Mouse (Mus musculus): Measurements from ENCODE around the gene Trim6.
"Not testable (repeated sequence)": the region's sequence is repeated elsewhere in the genome, so short reads cannot be mapped to it uniquely, and the experiment has no call there.

Gene Trim6

DNA sequence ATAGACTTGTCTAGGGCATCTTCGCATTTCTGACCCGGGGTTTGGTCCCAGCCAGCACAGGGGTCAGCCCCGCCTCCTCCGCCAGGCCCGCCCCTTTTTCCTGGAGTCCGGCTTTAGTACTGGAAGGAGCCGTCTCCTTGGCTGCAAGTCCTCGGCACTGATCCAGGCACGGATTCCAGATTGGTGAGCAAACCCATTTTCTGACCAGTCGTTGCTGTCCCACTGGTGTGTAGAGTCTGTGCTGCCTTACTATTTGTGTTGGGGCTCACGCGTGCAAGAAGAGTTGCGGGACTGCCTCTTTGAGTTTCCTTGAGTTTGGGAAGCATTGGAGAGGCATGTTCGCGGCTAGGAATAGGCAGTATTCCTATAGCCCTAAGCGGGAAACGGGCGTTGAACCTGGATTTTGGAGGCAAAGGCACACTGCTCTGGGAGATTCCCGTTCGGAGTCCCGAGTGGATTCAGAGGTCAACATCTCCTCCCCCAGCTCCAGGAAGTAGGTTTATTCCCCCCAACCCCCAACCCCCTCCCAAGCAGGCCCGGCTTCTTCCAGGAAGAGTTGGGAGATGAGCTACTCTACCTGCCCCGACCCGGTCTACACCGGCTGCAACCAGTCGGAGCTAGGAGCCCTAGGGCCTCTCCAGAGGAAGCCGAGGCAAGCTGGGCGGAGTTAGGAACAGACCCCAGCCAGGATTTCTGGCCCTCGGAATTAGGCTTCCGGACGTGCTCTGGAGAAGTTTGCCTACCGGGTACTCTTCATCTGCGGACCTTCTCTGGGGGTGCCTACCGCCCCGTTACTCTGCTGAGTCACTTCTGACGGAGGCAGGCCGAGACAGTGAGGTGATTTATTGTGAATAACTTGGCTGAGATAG is at the start of gene Trim6:
Gene Trim6 (plus strand): TSS at position 93 of the 869 bp plus-strand sequence.
- no peak for DNase-seq (ENCODE audit: low spot score in 2 of 2)

DNA sequence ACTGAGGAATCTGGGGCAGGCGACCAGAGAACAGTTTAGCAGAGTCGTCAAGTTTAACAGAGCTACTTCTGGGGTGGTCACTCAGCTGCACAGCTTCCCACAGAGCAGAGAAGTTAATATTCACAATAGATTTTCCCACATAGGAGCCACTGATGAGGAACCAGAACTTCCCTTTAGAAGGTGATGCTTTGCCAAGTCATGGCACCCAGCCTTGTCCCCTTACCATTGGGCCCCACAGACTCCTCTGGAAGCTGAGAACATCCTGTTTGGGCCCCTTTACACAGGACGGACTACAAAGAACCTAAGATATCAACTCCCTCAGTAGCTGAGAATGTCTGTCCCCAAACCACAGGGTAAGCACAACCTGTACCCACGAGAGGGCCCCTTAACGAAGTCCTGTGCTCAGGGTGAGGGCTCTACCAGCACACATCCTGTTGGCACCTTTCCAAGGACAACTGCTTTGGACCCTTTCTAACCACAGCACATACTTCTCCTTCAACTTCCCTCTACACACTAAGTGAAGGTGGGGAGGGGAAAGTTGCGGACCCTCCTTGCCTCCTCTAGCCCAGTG is 48.9 kb upstream of the Trim6 start:
- no peak for DNase-seq (ENCODE audit: low spot score in 2 of 2)

DNA sequence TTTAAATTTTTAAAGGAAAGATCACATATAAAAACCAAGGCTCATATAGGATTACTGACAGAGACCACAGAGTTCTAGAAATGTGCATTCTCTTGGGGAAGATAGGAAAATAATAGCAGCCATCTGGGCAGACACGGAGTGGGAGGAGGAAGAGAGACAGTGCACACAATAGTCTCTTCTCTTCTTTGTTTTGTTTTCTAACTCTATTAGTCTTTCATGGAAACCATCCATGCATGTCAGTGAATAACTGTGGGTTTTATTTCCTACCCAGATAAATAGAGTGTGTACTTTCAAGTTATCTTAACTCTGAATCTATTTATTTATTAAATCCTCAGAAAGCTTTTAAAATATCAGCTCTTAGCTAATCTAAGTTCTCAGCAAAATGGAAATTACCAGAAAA is 43.5 kb upstream of the Trim6 start:
- no peak for DNase-seq (ENCODE audit: low spot score in 2 of 2)

DNA sequence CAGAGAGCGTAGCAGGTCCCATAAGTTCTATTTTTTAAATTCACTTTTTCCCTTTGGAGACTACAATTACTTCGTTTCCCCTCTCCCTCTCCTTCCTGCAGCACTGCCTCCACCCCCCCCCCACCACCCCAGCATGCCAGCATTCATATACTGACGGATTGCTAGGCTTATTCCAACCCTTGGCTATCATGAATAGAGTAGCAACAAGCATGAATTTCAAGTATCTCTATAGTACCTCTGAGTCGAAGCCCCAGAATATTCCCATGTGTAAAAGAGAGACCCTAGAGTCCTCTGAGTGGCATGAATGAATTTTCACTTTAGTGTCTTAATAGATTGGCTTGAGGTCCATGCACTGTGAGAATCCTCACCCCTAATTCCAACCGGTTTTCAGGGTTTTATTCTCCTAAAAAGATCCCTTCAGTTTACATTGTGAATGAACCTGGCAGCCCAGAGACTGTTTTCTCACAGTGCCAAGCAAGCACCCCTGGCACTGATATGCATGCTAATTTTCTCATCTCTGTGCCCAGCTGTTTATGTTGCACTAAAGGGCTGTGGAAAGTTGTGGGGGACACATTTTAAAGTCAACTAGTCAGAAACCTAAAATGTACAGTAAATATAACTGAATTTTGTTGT is 40.1 kb upstream of the Trim6 start:
- DNase-seq (ENCODE audit: low spot score in 2 of 2), result no peak

DNA sequence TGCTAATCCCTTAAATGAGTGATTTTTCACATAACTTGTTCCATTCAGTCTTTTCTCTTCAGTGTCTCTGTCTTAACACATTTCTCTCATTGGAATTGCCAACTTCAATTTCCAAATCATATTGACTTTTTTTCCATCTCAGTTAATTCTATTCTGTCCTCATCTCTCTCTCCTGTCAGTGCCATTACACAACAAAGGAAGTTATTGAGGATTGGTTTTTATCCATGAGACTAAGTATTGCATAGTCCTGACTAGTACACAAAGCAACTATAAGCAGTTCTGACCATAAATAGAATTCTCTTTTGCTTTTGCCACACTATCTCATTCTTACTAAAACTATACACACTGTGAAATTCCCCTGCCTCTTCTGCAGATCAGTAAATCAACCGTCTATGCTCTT is 39.5 kb upstream of the Trim6 start:
- DNase-seq (ENCODE audit: low spot score in 2 of 2), result no peak

DNA sequence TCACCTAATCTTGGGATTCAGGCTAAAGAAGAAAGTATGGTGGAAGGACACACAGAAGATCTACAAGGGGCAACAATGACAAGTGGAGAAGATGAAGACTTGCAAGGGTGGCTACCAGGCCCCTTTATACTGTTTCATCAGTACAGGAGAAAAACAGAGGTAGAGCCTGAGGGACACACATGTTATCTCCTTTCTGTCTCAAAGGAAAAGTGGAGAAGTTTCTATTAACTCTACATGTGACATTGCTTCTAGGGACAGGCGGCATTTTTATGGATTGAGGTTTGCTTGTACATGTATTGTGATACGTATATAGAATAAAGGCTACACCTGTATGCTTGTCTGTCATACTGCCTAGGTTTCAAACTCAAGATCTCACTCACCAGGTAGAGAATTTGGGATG is 35.3 kb upstream of the Trim6 start, which contains the start of gene Olfr648:
Gene Olfr648 (minus strand): TSS at position 101 of the 400 bp plus-strand sequence.
- DNase-seq (ENCODE audit: low spot score in 2 of 2), result no peak

DNA sequence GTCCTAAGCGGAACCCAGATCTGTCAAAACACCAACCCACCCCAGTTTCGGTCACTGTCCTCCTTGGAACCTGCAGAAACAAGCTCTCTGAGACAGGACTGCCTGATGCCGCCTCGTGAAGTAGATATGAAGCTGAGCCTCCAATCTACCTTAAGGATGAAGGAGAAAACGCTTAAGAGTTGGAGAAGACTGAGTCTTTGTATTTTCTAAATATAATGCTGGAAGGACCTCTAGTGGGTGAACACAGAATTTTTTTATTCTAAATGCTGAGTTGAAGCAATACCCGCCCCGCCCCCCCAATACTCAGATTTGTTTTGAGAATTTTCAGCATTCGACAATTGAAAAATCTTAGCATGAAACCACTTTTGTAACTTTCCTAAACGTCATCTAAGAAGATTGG is 27.3 kb upstream of the Trim6 start:
- no peak for DNase-seq (ENCODE audit: low spot score in 2 of 2)

DNA sequence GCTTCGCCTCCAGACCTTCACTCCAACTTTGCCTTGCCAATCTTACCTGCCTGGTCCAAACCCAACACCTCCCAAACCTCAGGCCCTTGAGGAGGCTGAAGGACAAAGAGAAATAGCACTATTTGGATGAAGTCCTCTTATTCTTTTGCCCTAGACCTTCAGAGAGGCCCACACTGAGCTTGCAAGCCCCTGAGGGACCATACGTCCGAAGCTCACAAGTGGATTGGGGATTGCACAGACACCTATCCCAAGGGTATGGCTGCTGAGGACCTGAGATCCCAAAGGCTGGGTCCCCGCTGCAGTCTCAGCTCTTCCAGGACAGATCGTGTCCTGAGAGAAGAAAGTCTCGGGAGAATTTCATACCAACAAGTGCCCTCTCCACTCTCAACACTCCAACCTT is 22.7 kb upstream of the Trim6 start, which contains the start of gene Olfr649:
Gene Olfr649 (minus strand): TSS at position 101 of the 400 bp plus-strand sequence.
- no peak for DNase-seq (ENCODE audit: low spot score in 2 of 2)

DNA sequence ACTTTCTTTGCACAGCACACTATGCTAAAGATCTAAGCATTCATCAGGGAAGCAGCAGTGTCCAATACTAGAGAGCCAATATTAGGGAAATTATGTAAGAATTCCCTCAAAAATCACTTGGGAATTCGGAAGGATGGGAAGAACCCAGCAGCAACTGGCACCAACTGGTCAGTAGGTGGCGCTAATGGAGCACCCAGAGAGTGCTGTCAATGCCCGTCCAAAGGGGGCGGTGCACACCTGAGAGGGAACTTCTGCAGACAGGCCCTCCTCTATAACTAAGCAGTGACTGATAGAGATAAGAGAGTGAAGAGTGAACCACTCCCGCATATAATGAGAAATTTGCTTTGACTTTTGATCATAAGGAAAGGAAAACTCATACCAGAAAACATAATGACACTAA is 18.8 kb upstream of the Trim6 start:
- DNase-seq (ENCODE audit: low spot score in 2 of 2), result peak; percentile 14 to 22

DNA sequence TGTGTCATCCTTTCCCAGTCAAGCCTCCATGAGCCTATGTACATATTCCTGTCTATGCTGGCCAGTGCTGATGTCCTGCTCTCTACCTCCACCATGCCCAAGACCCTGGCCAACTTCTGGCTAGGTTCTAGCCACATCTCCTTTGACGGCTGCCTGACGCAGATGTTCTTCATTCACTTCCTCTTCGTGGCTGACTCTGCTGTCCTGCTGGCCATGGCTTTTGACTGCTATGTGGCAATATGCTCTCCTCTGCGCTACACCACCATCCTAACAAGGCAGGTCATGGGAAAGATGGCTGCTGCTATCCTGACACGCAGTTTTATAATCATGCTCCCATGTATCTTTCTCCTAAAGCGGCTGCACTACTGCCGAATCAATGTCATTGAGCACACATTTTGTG is 12.4 kb upstream of the Trim6 start:
- DNase-seq (ENCODE audit: low spot score in 2 of 2), result no peak

DNA sequence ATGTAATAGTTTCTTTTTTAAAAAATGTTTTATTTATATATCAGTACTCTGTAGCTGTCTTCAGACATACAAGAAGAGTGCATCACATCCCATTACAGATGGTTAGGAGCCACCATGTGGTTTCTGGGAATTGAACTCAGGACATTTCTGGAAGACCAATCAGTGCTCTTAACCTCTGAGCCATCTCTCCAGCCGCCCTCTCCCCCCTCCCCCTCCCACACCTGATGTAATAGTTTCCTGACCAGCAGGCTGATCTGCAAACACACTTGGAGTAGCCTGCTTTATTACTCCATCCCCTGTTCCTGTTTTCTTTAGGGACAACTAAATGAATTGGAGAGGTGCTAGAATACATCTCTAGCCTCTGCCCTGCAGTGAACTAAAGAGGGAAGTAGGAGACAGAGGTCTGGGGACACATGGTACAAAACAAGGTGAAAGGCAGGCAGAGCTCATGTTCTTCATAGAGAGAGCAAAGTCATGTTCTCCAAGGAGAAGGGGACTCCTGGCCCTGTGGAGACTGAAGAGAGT is 2.5 kb upstream of the Trim6 start:
- no peak for DNase-seq (ENCODE audit: low spot score in 2 of 2)

DNA sequence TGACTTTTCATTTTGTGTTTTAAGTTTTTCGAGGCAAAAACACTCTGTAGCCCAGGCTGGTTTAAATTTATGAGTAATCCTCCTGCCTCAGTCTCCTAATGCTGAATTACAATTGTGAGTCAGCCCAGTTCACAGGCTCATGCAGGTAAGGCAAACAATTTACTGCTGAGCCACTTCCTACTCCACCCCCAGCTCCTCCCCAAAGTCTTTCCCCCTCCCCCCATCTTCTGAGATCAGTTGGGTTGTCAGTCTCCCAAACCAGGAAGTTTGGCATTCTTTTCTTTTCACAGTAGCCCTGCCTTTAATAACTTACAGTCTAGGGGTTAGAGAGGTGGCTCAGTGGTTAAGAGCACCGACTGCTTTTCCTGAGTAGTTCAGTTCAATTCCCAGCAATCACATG is 712 bp upstream of the Trim6 start:
- DNase-seq (ENCODE audit: low spot score in 2 of 2), result no peak

DNA sequence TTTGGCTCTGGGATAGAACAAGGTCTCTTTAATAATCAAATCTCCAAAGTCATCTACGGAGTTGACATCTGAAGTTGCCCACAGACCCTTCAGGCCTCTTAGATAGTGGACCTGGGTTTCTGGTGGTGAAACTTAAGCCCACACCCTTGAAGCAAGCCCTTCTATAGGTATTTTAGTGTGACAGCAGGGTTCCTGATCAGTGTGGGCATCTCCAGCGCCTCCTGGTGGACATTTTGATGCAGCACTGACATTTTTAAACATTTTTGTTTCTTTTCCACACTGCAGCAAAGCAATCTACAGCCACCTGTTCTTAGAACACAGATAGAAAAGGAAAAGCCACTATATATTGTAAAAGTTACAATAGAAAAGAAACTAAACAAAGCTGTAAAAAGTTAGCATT is 12.6 kb downstream of the Trim6 start:
- no peak for DNase-seq (ENCODE audit: low spot score in 2 of 2)

DNA sequence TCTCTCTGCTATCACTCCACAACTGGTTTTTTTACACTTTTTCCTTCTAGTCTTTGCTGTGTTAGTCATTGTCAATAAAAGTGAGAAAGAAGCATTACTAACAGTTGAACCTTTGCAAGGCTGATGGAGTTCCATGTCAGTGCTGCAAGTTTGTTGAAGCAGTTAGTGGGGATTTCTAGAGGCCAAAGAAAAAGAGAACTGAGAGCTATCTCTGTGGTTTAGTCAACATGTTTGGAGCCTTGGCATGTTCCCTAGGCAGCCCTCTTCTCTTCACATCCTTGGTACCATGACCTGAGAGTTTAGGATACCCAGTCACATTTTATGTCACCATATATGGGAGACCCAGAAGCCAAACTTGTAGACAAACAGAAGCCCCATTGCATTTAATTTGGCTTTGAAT is 22.3 kb downstream of the Trim6 start:
- no peak for DNase-seq (ENCODE audit: low spot score in 2 of 2)

DNA sequence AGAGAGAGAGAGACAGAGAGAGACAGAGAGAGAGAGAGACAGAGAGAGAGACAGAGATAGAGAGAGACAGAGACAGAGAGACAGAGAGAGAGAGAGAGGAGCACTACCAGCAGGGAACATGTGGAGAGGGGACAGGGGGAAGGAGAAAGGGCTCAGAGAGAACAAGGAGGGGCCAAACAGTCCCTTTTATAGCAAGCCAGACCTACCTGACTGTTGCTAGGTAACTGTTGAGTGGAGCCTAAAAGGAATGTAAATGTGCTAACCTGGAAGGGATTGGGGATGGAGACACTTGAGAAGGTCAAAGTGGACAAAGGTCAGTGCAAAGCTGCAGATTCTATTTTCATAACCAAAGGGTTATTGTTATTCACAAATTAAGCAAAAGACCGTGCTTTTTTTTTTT is 25.0 kb downstream of the Trim6 start:
- no peak for DNase-seq (ENCODE audit: low spot score in 2 of 2)

DNA sequence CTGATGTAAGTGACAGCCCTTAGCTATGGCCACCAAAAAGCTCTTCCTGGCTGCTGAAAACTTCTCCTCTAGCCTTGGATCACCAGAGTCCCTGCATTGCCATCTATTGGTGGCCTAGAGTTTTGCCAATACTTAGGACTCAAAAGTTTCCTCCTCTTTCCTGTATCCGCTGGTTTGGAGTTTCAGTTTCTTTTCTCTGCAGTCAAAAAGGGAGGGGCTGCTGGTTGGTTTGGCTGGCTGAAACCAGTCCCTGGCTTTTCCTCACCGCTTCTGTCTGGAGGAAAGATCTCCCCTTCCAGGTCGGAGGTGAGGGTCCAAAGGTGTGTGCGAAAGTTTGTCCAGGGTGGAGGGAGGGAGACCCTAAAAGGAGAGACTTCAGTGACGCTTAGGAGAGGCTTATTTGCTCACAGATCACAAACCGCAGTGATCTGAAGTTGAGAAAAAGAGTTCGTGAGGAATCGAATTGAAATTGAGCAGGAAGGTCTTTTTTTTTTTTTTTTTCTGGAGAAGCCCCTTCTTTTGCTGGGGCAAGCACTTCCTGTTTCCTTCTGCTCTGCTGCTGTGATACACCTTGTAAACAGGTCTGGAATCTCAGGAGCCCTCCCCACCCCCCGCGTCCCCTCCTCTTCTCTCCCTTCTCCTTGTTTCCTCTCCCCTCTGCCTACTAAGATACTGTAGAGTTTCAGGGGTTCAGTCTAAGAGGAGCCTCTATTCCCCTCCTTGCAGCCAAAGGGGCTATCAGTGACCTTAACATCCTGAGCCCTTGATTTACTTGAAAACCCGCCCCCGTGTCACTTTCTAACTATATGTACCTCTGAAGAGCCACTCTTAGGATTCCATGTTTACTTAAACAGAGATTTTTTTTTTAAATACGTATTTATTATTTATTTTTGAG is 25.9 kb downstream of the Trim6 start, which contains the start of gene Trim34a:
Gene Trim34a (plus strand): TSS at position 171 of the 895 bp plus-strand sequence.
- DNase-seq (ENCODE audit: low spot score in 2 of 2), result peak in 1 of 2 experiments; percentile 5

DNA sequence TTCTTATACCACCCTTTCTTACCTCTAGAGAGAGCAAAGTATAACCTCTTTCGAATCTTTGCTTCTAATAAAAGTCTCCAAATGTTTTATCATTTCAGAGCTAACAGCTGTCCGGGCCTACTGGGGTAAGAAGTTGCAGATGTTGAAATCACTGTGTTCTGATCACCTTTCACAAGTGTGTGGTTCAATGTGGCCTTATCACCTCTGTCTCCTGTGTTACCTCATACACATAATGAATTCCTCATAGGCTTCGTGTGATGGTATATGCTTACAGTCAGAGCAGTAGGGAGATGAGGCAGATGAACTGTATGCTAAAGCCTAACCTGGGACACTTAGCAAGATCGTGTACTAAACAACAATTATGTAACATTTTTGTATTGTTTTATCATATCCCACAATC is 41.8 kb downstream of the Trim6 start:
- not testable (repeated sequence) for DNase-seq (ENCODE audit: low spot score in 2 of 2)

DNA sequence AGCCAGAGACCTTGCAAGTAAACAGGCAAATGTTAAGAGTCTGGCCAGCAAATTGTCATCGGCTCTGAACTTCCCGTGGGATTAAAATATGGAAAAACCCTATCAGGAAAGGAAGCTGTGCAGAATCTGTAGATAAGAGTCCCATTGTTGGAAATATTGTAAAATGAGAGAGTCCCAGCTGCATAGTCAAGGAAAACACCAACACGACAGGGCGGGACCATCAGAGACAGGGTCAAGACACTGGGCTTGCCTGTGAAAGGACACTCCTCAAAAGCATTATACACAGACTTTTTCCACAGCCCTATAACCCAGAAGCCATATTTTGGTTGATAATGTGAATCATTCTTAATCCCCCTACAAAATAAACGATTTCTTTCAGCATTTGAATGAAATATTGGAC is 46.7 kb downstream of the Trim6 start:
- not testable (repeated sequence) for DNase-seq (ENCODE audit: low spot score in 2 of 2)

DNA sequence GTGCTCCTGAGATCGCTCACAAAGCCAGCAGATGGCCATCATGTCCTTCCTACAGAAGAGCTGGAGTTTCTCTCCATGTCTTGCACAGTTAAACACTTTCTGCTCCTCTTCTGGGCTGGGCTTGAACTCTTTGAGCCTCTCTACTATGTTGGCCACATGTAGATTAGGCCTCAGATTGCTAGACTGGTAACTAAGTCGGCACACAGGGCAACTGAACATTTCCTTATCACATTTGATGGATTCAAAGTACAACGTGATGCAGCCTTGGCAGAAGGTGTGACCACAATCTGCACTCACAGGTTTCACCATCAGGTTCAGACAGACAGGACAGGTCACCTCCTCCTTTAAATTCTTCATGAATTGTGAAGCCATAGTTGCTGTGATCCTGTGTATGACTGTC is 60.8 kb downstream of the Trim6 start:
- not testable (repeated sequence) for DNase-seq (ENCODE audit: low spot score in 2 of 2)

Measured in frontal cortex, postnatal 25 days (tissue).